Mouse (Mus musculus): ENCODE measurements around the gene Gk5.

- TF ChIP-seq CTCF (IDR thresholded peaks at IDR 0.05; ENCODE audit: low read depth, low read length): no peak
- no peak for TF ChIP-seq POLR2A (IDR thresholded peaks at IDR 0.05; ENCODE audit: insufficient read depth, low read length)
These were observed 40.3 kb upstream of the Gk5 start for GRCm38 (mm10) chr9:96078752-96079315.
